Mouse (Mus musculus) common myeloid progenitor, adult 5-6 weeks (primary cell): ENCODE data around the gene Shroom3. TPM values are rescaled to one million over a fixed set of nuclear protein-coding genes. Genes with fewer than 3 reads are reported as not detected.
A peak's percentile ranks its signal among the peaks of the same experiment; 100 is the strongest.

Experiments
- ATAC-seq: replicated peaks from 2 replicates; pipeline ENCODE4 v1.8.0; 2016; ENCODE audit warnings: low read depth, mild to moderate bottlenecking, moderate TSS enrichment, inconsistent platforms; ENCODE audit not compliant: poor library complexity, severe bottlenecking
- total RNA-seq: library from RNA; stranded (forward); fragments of 200-1000, 187-1606 nt; gene quantifications from 2 replicates; pipeline ENCODE4 v1.2.3, GENCODE M21; 2017

The Shroom3 gene
- total RNA-seq, 1 experiment from 2014 or later = 0.05 TPM

DNA sequence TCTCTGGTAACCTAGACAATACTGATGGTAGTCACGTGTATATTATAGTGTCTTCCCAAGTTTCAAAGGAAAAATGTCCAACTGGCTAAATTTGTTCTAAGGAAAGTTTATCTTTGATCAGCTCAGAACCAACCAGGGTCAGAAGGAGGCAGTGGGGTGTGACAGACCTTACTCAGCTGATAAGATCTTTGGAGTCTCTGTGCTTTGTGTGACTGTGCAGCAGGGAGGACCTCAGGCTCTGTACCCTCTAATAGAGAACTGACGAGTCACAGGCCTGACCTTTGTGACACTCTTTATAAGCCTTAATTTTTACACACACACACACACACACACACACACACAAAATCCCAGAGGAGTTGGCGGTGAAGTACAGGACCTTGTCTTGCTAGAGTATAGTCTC lies 193.9 kb downstream of the Shroom3 start:
- ATAC-seq = no peak

DNA sequence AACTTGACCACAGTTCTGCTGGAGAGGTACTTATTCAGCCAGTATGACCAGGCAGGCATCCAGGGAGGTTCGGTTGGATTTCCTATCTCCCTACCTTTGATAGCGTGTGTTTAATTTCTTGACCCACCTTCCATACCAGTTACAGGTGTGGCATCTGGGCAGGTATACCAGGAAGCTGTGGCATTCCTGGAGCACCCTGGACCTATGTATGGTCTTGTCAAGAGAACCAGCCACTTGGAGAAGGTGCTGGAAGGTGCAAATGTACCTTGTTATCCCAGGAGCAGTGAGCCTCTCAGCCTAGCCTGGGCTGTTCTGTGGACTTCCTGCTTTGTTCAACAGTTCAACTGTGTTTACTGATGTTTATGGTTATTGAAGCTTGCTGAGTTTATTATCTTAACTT lies 197.2 kb downstream of the Shroom3 start:
- no peak for ATAC-seq

DNA sequence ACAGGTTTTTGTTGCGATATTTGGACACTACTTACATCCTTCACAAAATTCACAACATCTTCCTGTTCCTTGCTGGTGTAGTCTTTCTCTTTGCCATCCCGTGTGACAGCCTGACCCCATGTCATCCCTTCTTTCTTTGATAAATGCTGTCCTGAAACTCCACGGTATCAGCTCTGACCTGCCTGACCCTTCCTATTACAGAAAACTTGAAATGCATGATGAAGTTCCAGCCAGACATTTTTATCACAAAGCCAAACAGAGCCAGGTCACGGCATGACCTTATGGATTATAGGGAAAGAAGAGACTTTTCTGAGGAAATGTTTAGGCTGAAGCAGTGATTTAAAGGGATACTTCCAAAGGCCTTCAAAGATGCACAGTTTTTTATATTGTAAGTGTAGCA lies 197.7 kb downstream of the Shroom3 start:
- no peak for ATAC-seq

DNA sequence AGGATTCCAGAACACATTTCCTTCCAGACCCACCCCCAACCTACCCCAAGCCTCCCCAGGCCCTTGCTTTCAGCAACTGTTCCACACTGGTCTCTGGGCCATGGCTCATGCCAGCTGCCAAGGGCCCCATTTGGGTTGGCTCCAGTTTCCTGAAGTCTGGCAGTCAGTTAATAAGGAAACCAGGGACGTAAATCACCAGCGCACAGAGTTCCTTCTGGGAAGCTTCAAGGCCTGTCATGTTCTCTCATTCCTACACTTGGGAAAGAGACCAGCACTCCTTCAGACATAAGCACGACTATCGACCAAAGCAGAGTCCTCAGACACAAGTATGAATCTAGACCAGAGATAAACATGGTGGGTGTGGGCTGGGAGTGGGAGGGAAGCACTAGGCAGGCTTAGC lies 202.9 kb downstream of the Shroom3 start:
- ATAC-seq = no peak

DNA sequence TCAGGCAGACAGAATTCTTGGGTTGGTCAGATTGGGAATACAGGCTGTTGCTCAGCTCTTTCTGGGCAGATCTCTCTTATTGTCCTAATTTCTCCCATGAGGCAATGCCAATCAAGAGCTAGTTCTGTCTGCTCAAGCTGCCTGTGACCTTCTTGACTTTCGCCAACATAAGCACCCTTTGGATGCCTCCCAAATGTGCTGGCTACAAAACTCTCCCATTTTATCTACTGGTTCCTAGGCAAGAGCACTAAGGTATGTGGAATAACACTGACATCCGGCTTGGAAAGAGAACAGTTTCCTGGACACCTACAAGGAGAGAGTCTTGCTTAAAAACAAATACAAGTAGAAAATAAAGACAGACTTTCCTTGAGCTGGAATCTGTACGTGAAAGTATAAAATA lies 204.3 kb downstream of the Shroom3 start:
- ATAC-seq = no peak

DNA sequence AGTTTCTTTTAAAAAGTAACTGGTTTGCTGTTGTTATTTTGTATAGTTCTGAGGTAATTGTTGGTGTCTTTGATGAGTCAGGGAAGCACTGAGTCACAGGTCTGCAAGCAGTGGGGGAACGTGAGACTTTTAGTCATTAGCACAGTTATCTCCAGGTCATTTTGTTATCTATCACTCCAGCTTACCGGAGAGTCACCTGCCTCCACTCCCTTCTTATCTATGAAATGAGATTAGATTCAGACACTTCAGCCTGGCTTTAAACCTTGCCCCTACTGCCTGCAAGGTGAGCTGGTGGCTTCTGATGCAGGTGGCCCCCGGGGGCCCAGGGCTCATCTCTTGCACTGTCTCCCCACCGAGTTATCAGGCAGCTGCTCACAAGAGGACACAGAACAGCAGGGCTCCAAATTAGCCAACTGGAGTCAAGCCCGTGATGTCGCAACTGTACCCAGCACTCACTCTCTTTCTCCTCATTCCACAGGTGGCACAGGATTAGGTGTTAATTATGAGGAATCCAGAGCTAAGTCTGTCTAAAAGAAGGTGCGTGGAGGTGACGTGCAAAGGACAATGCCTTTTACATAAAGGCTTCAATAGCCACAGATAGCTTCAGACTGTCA lies 205.5 kb downstream of the Shroom3 start:
- ATAC-seq = no peak

DNA sequence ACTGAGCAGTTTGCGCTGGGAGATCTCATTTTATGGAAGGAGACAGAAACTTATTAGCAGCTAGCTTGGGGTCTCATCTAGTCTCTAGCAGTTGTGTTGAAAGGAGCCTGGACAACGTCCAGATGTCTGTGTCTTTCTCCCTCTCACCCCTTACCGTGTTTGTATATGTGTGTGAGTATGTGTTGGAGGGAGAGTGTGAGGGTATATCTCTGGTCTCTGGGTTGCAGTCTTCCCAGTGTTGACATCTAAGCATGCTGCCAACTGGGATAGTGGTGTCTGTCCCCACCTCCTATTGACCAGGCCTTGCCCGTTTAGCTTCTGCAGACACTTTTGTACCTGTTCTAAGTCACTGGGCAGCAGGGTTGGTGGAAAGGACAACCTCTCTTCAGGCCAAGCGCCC lies 207.7 kb downstream of the Shroom3 start:
- no peak for ATAC-seq

DNA sequence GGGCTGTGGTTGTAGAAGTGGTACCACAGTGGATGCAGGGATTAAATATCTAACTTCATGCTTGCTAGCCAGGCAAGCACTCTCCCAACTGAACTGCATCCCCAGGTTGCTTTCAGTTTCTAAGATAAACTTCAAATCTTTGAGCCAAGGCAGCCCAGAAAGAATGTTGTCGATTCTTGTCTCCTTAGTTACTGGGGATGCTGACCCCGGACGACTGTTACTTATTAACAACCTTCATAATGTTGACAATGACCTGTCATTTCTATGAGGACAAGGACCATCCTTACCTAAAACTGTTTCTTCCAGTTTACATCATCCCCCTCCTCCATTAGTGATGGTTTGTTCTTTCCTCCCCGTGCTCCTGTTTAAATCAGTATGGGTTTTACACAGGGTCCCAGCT lies 210.0 kb downstream of the Shroom3 start:
- ATAC-seq = no peak

DNA sequence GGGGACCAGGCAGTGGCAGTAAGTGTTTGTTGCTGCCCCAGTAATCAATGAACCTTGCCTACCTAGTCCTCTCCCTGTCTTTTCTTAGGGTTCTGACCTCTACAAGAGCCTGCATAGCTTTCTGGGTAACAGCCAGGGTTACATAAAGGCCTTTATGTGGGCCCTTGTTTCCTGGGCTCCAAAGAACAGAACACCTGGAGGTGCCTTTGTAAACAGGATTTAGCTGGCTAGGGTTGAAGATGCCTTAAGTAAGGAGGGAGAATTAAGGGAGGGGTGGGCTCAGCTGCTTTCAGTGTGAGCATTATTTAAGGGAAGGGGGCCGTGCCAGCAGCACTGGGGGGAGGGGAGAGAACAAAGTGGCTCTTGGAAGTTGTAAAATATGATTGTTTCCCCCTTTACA lies 210.5 kb downstream of the Shroom3 start:
- ATAC-seq = no peak

DNA sequence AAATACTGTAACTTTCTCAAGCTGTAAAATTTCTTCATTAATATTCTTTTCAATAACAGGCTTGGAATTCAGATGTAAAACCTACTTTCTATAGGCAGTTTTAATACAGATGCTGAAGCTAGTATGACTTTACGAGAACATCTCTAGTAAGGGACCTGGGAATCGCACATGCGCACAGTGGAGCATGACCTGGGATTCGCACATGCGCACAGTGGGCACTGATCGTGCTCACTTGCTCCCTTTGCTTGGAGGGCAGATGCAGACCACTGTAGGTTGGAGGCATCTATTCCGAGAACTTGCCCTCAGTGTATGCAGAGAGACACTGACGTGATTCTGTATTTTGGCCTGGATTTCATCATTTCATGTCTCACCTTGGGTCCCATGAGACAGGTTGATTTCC lies 212.6 kb downstream of the Shroom3 start:
- ATAC-seq = no peak

DNA sequence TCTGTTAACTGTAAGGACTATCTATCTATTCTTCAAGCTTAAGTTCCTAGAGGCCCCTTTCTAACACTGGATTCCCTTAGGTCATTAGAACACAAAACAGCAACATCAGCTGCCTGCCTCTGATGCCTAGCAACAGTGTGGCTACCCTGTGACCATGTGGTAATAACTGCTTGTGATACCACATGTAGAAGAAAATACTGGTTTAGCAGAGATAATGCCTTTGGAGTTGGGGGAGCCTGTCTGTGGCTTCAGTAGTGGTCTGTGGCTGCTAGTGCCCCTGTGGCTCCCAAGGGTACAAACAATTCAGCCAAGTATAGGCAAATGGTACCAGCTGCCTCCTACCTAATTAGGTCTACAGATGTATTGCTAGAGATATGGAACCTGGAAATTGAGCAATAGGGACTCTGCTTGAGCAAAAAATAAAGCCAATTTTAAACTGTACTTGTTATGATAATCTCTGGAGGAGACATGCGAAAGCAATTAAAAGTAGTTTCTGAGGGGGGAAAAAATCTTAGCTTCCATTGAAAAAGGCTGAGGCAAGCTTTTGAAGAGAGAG lies 213.6 kb downstream of the Shroom3 start:
- peak; percentile 82 for ATAC-seq

DNA sequence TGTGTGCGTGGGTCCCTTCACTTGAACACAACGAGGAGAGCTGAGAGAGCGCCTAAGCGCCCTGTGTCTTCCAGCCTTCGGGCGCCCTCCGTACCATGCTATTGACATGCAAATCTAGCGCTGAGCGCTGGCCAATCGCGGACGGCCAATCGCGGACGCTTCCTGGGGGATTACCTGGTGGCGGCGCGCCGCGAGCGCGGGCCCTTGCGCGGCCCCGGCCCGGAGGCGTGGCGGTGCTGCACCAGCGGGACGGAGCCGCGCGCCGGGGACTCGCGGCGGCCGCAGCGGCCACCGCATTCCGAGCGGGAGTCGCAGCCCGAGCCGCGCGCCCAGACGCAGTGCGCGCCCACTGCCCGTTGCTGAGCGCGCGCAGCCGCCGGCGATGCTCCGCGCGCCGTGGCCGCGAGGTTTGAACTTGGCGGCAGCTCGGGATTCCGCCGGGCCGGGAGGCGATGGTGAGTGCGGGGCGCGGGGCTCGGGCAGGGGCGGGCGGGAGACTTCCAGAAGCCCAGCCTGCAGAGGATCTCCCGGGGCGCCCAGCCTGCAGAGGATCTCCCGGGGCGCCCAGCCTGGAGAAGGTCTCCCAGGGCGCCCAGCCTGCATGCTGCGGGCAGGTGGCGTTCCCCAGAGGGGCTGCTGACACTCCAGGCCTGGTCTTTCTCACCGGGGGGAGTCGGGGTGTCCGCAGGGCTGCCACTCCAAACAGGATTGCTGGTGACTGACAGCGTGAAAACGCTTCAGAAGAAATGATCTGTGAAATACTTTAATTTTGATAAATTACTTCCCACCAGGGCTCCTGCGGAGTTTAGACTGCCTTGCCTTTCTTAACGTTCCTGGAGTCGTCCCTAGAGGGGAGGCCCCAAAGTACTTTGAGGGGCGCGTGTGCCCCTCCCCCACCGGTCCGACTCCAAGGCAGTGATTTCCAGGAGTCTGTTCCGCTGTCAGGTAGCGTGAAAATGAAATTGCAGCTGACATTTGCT lies 214.8 kb downstream of the Shroom3 start:
- ATAC-seq = peak; percentile 74

DNA sequence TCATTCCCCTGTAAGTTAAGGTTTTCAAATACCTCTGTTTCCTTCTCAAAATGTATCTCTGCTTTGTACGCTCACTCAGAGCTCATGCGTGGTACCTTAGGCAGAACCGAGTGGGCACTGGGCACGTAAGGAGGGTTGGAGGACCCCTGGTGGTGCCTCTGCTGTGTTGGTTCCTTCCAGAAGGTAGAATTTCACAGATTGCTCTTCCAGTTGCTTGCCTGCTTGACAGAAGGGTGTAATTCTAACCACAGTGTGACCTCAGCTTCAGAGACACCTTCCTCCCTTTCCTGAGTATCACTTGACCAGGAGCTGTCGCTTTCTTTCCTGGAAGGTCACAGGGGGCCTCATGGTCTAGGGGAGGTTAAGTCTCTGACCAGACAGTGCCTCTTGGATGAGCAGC lies 217.2 kb downstream of the Shroom3 start:
- no peak for ATAC-seq

DNA sequence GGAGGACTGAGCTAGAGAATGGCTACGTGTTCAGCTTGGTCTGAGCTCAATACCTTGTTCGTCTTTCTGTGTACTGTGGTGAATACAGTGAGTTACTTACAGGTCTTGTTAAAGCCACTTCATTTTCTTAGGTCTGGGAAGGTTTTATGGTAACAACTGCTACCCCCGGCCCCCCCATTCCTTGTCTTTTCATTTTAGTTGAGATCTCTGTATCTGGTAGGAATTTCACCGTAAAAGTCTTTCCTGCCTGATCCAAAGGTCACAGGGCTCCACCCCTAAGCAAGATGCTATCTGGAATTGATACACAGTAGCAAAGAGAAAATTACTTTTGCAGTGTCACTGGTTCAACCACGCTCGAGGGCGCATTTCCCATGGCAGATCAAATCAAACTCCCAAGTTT lies 218.6 kb downstream of the Shroom3 start:
- ATAC-seq = no peak

DNA sequence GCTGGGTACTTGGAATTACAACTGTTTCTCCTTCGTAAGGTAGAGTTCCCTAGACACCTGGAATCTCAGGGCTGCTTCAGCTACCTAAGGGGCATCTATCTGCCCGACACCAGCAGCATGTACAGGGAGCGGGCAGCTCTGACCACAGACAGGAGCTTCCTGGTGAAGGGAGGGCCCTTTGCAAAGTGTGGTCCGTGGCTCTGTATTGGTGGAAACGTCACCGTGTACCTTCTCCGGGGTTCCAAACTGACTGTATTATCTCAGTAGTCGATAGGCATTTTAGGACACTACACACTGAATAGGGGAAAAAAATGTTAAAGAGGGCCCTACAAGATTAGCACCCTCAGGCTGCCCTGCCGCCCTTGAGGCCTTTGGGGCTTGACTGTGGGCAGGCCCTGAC lies 221.9 kb downstream of the Shroom3 start:
- ATAC-seq = no peak

DNA sequence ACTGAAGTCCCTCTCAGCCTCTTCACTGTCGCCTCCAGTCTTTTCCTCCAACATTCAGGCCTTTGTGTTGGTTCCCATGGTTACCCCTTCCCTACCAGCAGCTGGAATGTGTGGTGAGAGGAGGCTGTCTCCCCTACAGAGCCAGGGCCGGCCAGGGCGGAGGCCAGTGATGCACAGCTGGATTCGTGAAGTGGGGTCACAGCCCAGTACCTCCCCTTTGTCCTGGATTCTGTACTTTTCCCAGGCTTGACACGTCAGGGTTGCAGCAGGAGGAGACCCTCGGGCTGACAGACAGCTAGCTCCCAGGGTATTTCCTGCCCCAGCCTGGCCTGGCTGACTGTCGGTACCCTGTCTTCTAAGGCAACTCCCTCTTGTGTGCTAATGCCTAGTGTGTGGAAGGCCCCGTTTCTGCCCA lies 222.4 kb downstream of the Shroom3 start:
- no peak for ATAC-seq

DNA sequence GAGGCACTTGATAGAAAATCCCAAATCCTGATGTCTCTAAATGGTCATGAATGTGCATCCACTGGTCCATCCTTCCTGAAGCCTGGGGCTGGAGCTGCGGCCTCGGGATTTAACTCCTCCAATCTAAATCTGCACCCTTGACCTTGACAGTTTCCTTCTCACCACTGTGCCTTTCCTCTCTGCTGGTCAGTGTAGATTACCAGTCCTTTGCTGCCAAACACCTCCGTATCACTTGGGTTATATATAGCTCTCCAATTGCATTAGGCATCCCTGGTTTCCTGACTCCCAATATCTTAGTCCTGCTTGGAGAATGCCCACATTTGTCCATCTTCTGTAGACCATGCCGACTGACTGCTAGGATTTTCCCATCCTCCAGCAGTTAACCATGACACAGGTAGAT lies 225.0 kb downstream of the Shroom3 start:
- ATAC-seq = no peak

DNA sequence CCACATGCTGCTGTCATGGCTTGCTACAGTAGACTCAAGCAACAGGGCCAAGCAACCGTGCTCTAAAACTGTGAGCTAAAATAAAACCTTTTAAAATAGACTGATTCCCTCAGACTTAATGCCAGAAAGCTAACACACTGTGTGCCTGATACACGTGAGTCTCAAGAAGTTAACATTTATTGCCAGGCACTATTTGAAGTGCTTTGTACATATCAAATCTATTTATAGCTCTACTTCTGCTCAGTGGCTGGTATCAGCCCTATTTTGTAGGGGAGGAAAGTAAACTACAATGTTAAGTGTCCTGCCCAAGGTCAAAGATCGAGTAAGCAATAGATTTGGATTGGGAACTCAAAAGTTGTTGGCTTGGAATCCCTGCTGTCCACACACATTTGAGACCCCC lies 227.6 kb downstream of the Shroom3 start:
- ATAC-seq = no peak

DNA sequence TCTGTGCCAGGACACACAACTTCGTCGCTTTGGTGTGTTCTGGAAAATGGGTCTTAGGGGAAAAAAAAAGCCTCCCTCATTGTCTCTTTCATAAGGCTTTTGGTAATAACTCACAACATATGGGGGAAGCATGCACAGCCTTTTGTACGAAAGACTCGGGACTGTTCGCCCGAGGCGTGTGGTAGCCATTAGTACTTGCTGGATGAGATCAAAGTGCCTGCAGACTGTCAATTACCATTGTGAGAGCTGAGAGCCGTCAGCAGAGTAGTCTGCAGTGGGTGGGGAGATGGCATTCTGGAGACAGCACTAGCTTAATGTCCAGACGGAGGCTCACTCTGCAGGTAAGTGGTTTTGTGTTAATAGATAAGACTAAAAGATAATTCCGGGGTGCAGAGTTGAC lies 232.2 kb downstream of the Shroom3 start:
- no peak for ATAC-seq

DNA sequence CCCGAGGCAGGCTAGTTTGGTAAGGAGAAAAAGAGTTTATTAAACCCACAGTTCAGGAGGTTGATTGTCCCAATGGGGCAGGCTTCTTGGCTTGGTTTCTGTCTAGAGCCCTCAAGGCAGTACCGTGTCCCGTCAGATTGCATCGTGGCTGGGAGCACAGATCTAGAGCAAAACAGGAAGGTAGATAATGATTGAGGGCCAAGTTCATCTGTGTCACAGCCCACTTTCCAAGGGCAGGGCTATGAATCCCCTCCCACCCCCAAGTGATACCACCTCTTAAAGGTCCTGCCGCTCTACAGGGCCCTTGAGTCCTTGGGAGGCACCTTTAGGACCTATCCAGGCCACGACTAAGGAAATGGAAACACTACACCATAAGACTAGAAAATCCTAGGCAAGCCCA lies 234.5 kb downstream of the Shroom3 start:
- no peak for ATAC-seq

DNA sequence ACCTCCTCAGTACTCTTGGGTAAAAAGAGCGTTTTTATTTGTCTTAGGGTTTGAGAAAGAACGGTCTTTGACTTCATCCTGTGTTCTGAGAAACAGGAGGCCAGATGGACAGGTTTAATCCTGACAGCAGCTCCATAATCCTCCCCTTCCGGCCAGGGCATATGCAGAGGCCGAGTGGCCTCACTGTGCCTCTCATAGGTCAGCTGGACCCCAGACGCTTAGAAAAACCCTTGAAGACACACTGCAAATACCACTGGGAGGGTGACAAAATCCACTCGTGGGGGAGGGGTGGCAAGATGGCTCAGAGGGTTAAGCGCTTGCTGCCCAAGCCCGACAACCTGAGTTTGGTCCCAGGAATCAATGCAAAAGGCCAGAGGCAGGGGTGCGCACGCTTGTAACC lies 234.9 kb downstream of the Shroom3 start:
- no peak for ATAC-seq
